Mouse (Mus musculus): Measurements from ENCODE around the gene Klhl10. TPM values are rescaled to one million over a fixed set of nuclear protein-coding genes. Genes with fewer than 3 reads are reported as not detected.

Klhl10 gene
- total RNA-seq, 2 experiments from 2014 or later, result 1.1 to 1.4 TPM

DNA sequence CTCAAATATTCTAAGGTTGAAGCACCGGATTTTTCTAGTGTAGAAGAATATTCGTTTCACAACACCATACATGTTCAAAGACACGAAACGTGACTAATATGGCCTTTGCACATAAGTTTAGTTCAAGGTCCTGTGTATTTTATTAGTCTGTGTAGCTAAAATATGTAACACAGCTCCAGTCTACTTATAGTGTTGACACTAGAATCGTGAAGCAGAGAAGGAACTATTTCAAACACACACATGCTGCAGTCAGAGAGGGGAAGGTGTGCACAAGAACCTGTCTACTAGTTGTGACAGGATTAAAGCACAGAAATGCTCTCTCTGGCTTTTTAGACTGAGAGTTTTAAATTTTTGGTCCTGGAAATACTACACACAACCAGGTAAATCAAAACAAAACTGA lies 16.0 kb downstream of the Klhl10 start:
- no peak for DNase-seq (ENCODE audit: low spot score in 2 of 2)

- DNase-seq (ENCODE audit: low spot score in 2 of 2), result peak; percentile 42 to 72
Observed at GRCm38 (mm10) chr11:100462699-100463098, 21.0 kb downstream of the Klhl10 start.

DNA sequence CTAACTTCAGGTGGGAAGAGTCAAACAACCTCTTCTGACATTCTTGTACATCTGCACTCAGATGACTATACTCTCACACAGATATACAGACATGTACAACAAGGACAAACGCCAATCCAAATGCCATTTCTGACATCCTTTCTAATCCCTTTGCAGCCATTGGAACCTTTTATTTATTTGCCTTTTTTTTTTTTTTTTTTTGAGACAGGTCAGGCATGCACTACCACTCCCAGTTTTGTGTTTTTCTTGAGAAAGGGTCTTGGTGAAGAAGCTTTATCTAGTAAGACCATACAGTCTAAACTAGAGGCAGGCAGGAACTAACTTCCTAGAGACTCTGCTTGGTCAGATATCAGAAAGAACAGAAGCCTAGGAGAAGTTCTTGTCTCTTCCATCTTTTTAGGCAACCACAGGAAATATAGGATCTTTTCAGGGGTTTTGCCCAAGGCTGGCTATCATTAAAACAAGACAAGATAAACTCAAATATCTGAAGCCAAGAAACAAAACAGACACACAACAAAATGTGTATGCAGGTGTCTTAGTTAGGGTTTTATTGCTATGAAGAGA lies 23.6 kb downstream of the Klhl10 start:
- no peak for DNase-seq (ENCODE audit: low spot score in 2 of 2)

- no peak for DNase-seq (ENCODE audit: low spot score in 2 of 2)
Observed at GRCm38 (mm10) chr11:100465833-100466232, 24.1 kb downstream of the Klhl10 start.

DNA sequence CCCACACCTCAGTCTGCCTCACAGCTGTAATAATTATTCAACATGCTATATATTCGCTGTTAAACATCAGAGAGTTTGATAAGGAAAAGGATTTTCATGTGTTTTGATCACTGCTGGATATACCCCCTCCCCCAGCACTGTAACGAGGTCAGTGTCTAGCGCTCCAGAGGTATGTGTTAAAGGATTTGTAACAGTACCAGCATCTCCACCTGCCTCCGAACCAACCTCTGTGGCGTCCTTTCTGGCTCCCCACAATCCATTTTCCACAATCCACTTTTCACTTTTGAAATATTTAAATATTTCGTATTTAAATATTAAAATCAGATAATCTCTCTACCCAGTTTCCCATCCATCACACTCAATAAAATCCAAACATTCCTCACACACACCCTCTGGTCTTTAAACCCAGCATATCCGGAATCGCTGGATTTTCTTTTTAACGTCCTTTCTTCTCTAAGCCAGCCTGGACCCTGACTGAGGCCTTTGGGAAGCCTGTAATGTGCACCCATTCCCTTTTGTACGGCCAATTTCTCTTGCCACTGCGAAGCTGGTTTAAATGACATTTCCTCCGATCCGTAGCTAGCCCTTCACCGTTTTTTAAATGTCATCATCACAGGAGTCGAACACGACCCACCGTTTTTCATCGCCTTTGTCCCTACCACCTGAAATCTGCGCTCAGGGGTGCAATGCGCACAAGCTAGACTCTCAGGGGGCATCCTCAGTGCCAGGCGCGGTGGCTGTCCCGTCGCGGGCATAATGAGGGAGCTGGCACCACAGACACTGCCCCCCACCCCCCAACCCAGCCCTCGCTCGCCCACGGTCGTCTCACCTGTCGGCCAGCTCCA lies 29.9 kb downstream of the Klhl10 start:
- no peak for DNase-seq (ENCODE audit: low spot score in 2 of 2)

DNA sequence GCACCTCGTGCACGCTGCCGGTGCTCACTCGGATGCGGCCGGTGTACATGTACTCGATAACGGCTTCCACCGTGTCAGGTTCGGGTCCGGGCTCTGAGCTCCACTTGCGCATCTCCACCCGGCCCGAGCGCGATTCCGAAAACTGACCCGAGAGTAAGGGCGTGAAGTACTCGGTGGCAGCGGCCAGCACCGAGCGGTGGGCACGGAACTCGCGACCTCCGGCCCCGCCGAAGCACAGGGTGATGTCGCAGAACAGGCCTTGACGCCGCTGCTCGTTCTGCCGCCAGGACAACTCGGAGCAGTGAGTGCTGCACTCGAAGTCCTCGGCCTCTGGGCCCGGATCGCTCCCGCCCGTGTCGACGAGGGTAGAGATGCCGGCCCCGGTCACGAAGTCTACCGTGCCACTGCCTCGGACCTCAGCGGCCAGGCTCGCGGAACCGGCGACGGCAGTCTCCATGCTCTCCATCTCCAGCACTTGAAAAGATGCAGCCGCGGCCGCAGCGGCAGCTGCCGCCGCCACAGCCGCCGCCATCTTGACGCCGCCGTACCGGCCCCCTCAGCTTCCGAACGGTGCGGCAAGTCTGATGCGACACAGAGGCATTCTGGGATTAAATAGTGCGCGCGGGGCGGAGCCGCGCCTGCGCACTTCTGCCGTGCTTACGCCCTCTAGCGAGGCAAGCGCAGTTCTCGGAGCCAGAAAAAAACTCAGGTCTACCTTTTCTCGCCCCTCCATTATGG lies 30.6 kb downstream of the Klhl10 start, which contains the start of gene Klhl11:
Gene Klhl11, minus strand, starts transcription at position 545 of the 738 bp plus-strand sequence.
- peak; percentile 90 to 94 for DNase-seq (ENCODE audit: low spot score in 2 of 2)

DNA sequence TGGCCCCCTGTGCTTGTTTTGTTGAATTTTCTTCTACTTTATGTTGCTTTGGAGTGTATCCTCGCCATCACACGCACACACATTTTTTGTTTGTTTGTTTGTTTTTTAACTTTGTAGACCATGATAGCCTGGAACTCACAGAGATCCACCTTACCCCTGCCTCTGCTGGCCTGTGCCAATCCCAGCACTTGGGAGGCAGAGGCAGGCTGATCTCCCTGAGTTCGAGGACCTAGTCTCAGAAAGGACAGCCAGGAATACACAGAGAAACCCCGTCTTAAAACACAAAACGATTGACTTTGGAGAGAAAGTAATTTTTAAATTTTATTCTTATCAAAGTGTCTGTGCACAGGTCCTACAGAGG lies 31.2 kb downstream of the Klhl10 start:
- no peak for DNase-seq (ENCODE audit: low spot score in 2 of 2)

DNA sequence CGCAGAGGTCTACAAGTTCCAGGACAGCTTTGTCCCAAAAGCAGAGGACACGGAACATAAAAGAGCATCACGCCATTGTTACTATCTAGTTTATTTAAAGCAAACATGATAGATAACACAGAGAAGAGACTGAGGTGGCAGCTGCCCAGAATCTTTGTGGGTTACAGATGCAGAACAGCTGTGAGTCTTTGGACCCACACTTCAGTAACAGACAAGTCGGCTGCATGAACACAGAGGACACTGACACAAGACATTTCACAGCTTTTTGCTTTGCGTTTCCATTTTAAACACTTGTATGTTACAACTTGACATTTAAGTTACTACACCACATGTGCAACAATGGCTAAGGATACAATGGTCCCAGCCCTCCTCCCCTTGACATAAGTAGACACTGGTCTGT lies 34.6 kb downstream of the Klhl10 start:
- no peak for DNase-seq (ENCODE audit: low spot score in 2 of 2)

GRCm38 (mm10) chr11:100479152-100479551 lies 37.4 kb downstream of the Klhl10 start:
- no peak for DNase-seq (ENCODE audit: low spot score in 2 of 2)

GRCm38 (mm10) chr11:100484461-100484860 lies 42.7 kb downstream of the Klhl10 start:
- DNase-seq (ENCODE audit: low spot score in 2 of 2), result no peak

- DNase-seq (ENCODE audit: low spot score in 2 of 2), result no peak
Observed at GRCm38 (mm10) chr11:100485801-100486538, 44.3 kb downstream of the Klhl10 start.

- no peak for DNase-seq (ENCODE audit: low spot score in 2 of 2)
Observed at GRCm38 (mm10) chr11:100490951-100491350, 49.2 kb downstream of the Klhl10 start.

DNA sequence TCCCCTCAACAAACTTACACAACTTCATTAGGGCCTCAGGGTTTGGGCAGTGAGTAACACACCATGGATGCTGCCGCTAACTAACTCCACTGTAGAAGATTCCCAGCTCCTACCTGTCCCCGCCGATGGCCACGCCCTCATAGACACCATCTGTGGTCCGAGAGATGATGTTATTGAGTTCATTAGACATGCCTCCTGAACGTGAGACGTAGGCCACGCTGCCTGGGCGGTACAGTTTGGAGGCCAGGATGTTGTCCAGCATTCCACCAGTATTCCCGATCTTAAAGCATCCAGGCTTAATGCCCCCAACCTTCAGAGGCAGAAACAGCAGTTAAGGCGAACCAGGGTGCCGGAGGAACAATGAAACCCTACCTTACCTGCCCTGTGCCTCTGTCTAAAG lies 52.1 kb downstream of the Klhl10 start:
- no peak for DNase-seq (ENCODE audit: low spot score in 2 of 2)

GRCm38 (mm10) chr11:100500241-100500640 lies 58.5 kb downstream of the Klhl10 start:
- no peak for DNase-seq (ENCODE audit: low spot score in 2 of 2)

GRCm38 (mm10) chr11:100500651-100501050 lies 58.9 kb downstream of the Klhl10 start:
- no peak for DNase-seq (ENCODE audit: low spot score in 2 of 2)

DNA sequence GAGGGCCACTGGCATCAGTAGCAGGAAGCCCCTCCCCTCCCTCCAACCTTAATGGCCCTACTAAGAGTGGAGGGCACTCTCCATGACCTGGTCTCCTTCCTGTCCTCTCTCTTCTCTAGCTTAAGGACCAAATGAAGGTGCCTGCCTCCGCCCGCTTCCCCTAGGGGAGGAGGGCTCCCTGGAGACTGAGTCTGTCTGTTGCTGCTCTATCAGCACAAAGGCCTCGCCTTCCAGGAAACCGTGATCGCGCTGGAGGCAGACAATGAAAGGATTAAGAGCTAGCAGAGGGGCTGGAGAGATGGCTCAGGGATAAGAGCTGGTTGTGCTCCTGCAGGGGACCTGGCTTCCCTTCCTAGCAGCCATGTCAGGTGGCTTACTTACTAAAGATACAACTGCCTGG lies 59.6 kb downstream of the Klhl10 start:
- no peak for DNase-seq (ENCODE audit: low spot score in 2 of 2)

- DNase-seq (ENCODE audit: low spot score in 2 of 2), result no peak
Observed at GRCm38 (mm10) chr11:100504990-100505660, 63.4 kb downstream of the Klhl10 start.

DNA sequence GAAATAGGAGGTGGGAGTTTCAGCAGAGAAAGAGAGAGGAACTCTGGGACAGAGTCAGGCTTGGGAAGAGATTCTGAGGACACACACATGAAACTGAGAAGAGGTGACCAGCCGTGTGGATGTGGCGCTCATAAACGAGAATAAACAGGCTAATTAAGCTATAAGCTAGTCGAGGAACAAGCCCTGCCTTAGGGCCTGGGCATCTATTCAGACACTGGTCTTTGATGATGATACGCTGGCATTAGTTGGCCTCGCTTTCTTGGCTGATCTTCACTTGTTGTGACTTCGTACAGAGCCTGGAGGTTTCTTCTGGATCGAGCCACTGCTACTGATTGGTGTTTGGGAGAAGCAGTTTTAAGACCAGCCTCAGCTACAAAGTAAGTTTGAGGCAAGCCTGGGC lies 64.3 kb downstream of the Klhl10 start:
- no peak for DNase-seq (ENCODE audit: low spot score in 2 of 2)
